Mouse (Mus musculus) kidney, postnatal 14 days (tissue): ENCODE results near the gene Kcnq2.
A peak's percentile ranks its signal among the peaks of the same experiment; 100 is the strongest.

Source experiments
- DNase-seq: peaks from one replicate; pipeline ENCODE4 v3.0.0; 2022; ENCODE audit warnings: mixed read lengths

Kcnq2 gene

DNA sequence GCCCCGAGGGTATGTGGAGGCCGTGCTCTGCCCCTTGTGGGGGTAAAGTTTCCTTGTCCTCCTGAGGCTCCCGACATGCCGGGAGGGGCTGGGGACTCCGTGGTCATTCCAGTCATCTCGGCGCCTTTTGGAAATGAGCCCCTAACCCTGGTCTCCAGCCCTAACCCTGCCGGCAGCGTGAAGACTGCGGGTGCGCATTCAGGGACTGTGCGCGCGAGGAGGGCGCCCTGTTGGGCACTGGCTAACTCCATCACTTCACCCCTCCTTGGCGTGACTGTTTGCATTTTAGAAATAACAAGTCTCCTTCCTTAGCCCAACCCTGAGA lies 95.8 kb downstream of the Kcnq2 start:
- DNase-seq = peak; percentile 36

DNA sequence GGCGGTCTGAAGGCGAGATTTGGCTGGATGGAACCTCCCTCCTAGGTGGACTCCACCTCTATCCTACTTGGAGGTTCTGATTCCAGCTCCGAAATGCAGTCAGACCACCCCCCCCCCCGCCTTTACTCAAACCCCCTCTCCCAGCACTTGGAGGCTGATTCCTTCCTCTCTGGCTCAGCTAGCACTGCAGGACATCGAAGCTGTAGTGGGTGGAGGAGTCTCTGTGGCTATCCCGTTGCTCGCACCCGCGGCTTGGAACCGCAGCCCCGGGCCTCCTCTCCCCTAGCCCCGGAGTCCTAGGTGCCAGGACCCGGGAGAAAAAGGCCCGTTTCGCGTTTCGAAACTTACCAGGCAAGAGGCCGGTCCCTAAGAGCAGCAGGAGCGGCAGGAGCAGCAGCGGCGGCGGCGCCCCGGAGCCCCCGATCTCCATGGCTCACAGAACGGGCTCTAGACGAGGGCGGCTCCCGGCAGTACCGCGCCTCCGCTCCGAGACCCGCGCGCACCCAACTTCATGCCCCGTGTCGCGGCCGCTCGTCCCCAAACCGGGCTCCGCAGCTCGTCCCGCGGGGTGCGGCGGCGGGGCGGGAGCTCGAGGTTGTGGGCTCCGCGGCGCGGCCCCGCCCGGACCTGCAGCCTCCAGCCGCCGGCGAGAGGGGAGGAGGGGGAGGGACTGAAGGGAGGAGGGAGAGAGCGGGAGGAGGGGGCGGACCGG lies 96.3 kb downstream of the Kcnq2 start:
- no peak for DNase-seq

DNA sequence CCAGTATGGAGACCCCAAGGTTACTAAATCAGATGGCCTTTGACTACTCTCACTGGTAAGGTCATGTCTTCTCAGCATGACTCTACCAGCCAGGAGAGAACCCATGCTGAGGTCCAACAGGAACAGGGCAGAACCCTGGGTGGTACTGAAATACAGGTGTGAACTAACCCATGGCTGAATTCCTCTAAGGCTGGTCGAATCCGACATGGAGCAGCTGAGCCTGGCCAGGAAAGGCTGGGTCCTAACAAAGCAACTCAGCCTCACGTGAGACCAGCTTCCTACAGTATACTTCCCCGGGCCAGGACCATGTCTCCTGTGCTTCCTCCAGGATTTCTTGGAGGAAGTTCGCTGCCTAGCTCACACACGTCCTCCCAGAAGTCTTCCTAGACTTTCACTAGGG lies 98.5 kb downstream of the Kcnq2 start:
- DNase-seq = no peak

DNA sequence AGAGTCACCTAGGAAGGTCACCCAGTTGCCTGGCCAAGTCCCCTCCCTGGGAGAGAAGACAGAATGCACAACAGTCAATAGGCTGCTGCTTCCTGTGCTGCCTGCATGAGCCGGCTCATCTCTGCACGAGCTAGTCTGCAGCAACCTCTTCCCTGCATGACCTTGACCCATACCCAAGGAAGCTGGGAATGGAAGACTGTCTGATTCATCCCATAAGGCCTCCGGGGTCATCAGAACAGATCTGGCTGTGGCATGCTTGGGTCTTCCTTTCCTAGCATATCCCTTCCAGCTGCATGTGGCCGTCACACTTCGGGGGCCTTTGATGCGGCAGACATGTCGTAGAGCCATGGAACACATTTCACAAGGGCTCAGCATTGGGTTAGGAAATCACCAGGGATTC lies 99.9 kb downstream of the Kcnq2 start:
- no peak for DNase-seq

DNA sequence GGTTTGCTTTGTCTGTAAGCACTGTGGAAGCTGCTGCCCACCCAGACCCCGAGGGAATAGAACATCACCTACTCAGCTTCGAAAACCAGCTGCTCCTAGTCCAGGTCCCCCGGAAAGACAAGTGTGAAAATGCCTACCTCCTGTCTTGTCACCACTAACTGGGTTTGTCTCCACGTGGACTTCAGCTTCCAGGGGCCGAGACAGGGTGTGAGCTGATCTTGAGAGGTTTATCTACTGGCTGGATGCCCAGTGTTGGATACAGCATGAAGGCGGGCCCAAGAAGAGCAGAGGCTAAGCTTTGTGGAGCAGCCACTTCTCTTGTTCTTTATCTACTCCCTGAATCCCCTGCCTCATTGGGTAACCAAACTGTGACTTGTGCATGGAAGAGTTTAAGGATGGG lies 101.8 kb downstream of the Kcnq2 start:
- DNase-seq = no peak

DNA sequence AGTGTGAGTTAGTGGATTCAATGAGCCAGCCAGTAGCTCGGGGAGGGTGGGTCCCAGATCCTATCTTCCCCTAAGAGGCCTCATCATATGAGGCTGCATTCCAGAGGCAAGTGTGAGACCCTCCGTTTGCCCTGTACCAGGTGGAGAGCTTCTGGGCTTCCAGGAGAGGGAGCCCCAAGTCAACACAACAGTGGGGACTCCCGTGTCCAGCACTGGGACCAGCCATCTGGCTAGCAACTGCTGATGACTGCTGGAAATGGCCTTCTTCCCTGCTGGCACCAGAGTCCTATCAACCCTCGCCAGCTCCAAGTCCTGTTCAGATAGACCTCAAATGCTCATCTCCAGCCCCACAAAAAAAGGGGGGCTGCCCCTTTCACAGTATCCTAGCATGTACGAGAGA lies 102.7 kb downstream of the Kcnq2 start:
- DNase-seq = no peak

DNA sequence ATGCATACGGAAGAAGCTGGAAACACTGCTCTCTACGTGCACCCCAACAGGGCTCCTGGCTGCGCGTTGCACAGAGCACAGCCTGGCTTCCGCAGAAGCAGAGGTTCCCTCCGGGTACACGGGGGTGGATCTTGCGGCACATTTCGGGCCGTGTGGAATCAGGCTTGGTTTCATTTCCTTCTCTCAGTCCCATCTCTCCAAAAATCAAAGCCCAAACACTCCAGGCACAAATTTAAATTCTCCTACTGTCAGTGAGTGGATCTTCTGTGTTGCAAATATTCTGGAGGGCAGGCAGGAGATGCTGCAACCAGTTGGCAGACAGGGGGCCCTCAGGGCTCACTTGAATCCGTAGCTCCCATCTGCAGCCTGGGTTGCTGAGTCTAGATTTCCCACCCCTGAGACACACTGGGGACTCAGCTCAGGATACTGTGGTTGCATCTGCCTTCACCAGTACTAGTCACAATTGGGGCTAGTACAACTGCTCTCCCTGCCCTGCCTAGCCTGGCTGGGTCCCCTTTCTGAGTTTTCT lies 103.6 kb downstream of the Kcnq2 start:
- DNase-seq = no peak
